Mouse (Mus musculus): ENCODE data around the gene Nr1i2. TPM values are rescaled to one million over a fixed set of nuclear protein-coding genes. Genes with fewer than 3 reads are reported as not detected.

Nr1i2 gene
- polyA plus RNA-seq, 1 experiment = 9.1 TPM

DNA sequence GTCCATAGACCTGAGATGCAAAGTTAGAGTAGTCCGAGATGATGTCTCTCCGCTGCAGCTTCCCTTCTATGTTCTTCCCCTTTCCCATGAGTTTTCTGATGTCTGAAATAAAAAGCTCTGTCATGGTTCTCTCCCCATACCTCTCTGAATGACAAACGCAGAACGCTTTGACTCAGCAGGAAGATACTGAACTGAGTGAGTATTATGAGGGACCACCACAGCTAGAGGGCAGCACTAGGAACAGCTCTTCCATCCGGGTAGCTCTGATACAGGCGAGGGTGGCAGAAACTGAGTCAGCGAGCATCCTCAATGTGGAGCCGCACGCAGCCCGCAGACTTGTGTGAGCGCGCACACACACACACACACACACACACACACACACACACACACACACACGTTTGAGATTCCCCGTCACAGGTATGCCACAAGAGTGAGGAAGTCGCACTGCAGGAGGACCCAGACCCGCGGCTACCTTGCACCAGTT is 26.9 kb upstream of the Nr1i2 start:
- TF ChIP-seq POLR2A (IDR thresholded peaks at IDR 0.05; ENCODE audit: low read depth, low read length) (no peak), CTCF (conservative IDR thresholded peaks at IDR 0.05; ENCODE audit: insufficient read depth, insufficient read length, low read depth, low read length) (peak; percentile 72)
- H3K36me3 ChIP-seq (ENCODE audit: control insufficient read depth, insufficient read depth, low read length) = no peaks in the 10 kb centered on the region
- H3K27ac ChIP-seq (ENCODE audit: insufficient read depth, low read depth, low read length) = no peak overlapping the region
- no peaks in the 10 kb centered on the region for H3K27me3 ChIP-seq (replicated peaks; ENCODE audit: control insufficient read depth, insufficient read depth, low read length)
- H3K4me3 ChIP-seq (ENCODE audit: insufficient read depth, low read depth, low read length) = no peak overlapping the region
- 43% methylated on average over 17 of the region's 17 CpGs for WGBS
- H3K4me1 ChIP-seq (ENCODE audit: control insufficient read depth, insufficient read depth, low read length) = no peaks in the 10 kb centered on the region
- peak; percentile 50 for DNase-seq

- WGBS = 94% methylated on average over 4 of the region's 4 CpGs
- TF ChIP-seq CTCF (conservative IDR thresholded peaks at IDR 0.05; ENCODE audit: insufficient read depth, insufficient read length, low read depth, low read length) = no peak
- H3K36me3 ChIP-seq (ENCODE audit: control insufficient read depth, insufficient read depth, low read length) = no peaks in the 10 kb centered on the region
- no peak overlapping the region for H3K4me3 ChIP-seq (ENCODE audit: insufficient read depth, low read depth, low read length)
- no peak for DNase-seq
- no peaks in the 10 kb centered on the region for H3K4me1 ChIP-seq (ENCODE audit: control insufficient read depth, insufficient read depth, low read length)
- H3K27ac ChIP-seq (ENCODE audit: insufficient read depth, low read depth, low read length) = no peak overlapping the region
- no peaks in the 10 kb centered on the region for H3K27me3 ChIP-seq (replicated peaks; ENCODE audit: control insufficient read depth, insufficient read depth, low read length)
Measured at GRCm38 (mm10) chr16:38319087-38319486, 24.5 kb upstream of the Nr1i2 start.

- Histone ChIP-seq H3K27me3 (replicated peaks; ENCODE audit: control insufficient read depth, insufficient read depth, low read length) (no peaks in the 10 kb centered on the region), H3K27ac (ENCODE audit: insufficient read depth, low read depth, low read length) (no peak overlapping the region), H3K4me3 (ENCODE audit: insufficient read depth, low read depth, low read length) (no peak overlapping the region), H3K36me3 (ENCODE audit: control insufficient read depth, insufficient read depth, low read length) (no peaks in the 10 kb centered on the region), H3K4me1 (ENCODE audit: control insufficient read depth, insufficient read depth, low read length) (no peaks in the 10 kb centered on the region)
- WGBS = 66% methylated on average over 9 of the region's 9 CpGs
- no peak for DNase-seq
- TF ChIP-seq CTCF (conservative IDR thresholded peaks at IDR 0.05; ENCODE audit: insufficient read depth, insufficient read length, low read depth, low read length) = no peak
Measured at GRCm38 (mm10) chr16:38318492-38318891, 23.9 kb upstream of the Nr1i2 start.

GRCm38 (mm10) chr16:38308195-38308594 is 13.6 kb upstream of the Nr1i2 start:
- Histone ChIP-seq H3K4me1 (ENCODE audit: control insufficient read depth, insufficient read depth, low read length) (no peaks in the 10 kb centered on the region), H3K27me3 (replicated peaks; ENCODE audit: control insufficient read depth, insufficient read depth, low read length) (no peaks in the 10 kb centered on the region), H3K27ac (ENCODE audit: insufficient read depth, low read depth, low read length) (no peak overlapping the region), H3K4me3 (ENCODE audit: insufficient read depth, low read depth, low read length) (no peak overlapping the region), H3K36me3 (ENCODE audit: control insufficient read depth, insufficient read depth, low read length) (no peaks in the 10 kb centered on the region)
- no peak for DNase-seq
- WGBS = 82% methylated on average over 11 of the region's 11 CpGs
- TF ChIP-seq CTCF (conservative IDR thresholded peaks at IDR 0.05; ENCODE audit: insufficient read depth, insufficient read length, low read depth, low read length) = no peak
- TF ChIP-seq POLR2A (IDR thresholded peaks at IDR 0.05; ENCODE audit: low read depth, low read length) = no peak

GRCm38 (mm10) chr16:38307651-38308050 is 13.0 kb upstream of the Nr1i2 start:
- TF ChIP-seq POLR2A (IDR thresholded peaks at IDR 0.05; ENCODE audit: low read depth, low read length) (no peak), CTCF (conservative IDR thresholded peaks at IDR 0.05; ENCODE audit: insufficient read depth, insufficient read length, low read depth, low read length) (no peak)
- H3K27me3 ChIP-seq (replicated peaks; ENCODE audit: control insufficient read depth, insufficient read depth, low read length) = no peaks in the 10 kb centered on the region
- H3K4me3 ChIP-seq (ENCODE audit: insufficient read depth, low read depth, low read length) = no peak overlapping the region
- WGBS = 42% methylated on average over 7 of the region's 7 CpGs
- no peaks in the 10 kb centered on the region for H3K4me1 ChIP-seq (ENCODE audit: control insufficient read depth, insufficient read depth, low read length)
- H3K36me3 ChIP-seq (ENCODE audit: control insufficient read depth, insufficient read depth, low read length) = no peaks in the 10 kb centered on the region
- no peak overlapping the region for H3K27ac ChIP-seq (ENCODE audit: insufficient read depth, low read depth, low read length)
- no peak for DNase-seq

DNA sequence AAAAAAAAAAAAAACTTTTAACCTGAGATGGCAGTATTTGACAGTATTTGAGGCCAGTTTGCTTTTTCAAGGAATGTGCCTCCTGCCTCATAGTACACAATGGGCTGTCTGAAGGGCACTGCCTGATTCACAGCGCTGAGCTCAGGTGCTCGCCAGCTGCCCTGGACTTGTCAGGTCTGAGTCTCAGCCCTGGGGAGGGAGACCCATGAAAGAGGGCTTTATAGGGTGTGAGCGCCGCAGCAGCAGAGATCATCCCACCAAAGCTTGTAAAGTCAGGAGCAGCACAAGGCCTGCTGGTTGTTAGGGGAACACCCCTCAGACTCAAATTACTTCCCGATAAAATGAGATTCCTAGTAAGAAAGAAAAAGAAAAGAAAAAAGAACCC is 12.6 kb upstream of the Nr1i2 start:
- no peak for DNase-seq
- WGBS = 54% methylated on average over 5 of the region's 5 CpGs
- no peak overlapping the region for H3K27ac ChIP-seq (ENCODE audit: insufficient read depth, low read depth, low read length)
- H3K36me3 ChIP-seq (ENCODE audit: control insufficient read depth, insufficient read depth, low read length) = no peaks in the 10 kb centered on the region
- TF ChIP-seq CTCF (conservative IDR thresholded peaks at IDR 0.05; ENCODE audit: insufficient read depth, insufficient read length, low read depth, low read length) = no peak
- no peak for TF ChIP-seq POLR2A (IDR thresholded peaks at IDR 0.05; ENCODE audit: low read depth, low read length)
- H3K27me3 ChIP-seq (replicated peaks; ENCODE audit: control insufficient read depth, insufficient read depth, low read length) = no peaks in the 10 kb centered on the region
- H3K4me3 ChIP-seq (ENCODE audit: insufficient read depth, low read depth, low read length) = no peak overlapping the region
- no peaks in the 10 kb centered on the region for H3K4me1 ChIP-seq (ENCODE audit: control insufficient read depth, insufficient read depth, low read length)

- H3K36me3 ChIP-seq (ENCODE audit: control insufficient read depth, insufficient read depth, low read length) = no peaks in the 10 kb centered on the region
- no peak overlapping the region for H3K4me3 ChIP-seq (ENCODE audit: insufficient read depth, low read depth, low read length)
- TF ChIP-seq CTCF (conservative IDR thresholded peaks at IDR 0.05; ENCODE audit: insufficient read depth, insufficient read length, low read depth, low read length) (peak; percentile 53), POLR2A (IDR thresholded peaks at IDR 0.05; ENCODE audit: low read depth, low read length) (no peak)
- H3K4me1 ChIP-seq (ENCODE audit: control insufficient read depth, insufficient read depth, low read length) = no peaks in the 10 kb centered on the region
- no peaks in the 10 kb centered on the region for H3K27me3 ChIP-seq (replicated peaks; ENCODE audit: control insufficient read depth, insufficient read depth, low read length)
- DNase-seq = peak; percentile 27
- WGBS = 58% methylated on average over 18 of the region's 18 CpGs
- no peak overlapping the region for H3K27ac ChIP-seq (ENCODE audit: insufficient read depth, low read depth, low read length)
Measured at GRCm38 (mm10) chr16:38306571-38307220, 12.1 kb upstream of the Nr1i2 start.
